Mouse (Mus musculus) cerebellum, adult 9-11 months (tissue): Measurements from ENCODE around the gene Prox1.

ENCODE experiments used
- DNase-seq: peaks from one replicate; pipeline ENCODE4 v3.0.0; 2022

Gene Prox1

DNA sequence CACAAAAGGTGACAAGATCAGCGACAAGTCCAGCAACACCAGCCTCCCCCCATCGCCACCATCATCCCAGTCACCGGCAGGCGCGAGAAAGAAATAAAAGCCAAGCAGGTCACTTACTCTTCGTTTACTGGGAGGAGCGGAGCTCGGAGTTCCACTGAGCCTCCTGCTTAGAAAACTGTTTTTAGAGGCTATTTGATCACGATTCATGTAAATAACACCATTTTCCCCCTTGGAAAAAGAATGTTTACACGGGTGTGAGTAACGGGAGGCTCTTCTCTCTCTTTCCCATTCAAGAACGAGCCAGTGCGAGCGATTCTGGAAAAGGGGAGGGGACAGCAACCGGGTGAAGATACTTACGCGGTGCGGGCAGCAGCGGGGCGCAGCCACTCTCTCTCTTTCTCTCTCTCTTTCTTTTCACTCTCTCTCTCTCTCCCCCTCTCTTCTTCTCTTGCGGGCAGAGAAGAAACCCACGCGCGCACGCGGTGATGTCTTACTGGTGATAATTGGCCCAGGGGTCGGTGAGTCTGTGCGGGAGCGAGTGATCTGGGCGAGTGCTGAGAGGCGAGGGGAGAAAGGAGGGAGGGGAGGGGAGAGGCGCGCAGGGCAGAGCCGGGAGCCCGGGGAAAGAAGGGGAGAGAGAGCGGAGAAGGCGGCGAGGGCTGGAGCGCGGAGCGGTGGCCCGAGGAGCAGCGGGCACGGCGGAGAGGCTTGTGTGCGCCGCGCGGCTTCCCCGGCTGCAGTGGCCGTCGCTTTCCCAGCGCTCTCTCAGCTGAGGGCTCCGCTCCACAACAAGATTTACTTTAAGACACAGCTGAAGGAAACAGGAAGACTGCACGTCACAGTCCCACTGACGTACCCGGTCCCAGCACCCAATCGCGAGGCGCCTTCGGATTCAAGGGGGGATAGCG lies at the start of gene Prox1:
TSS of gene Prox1 (minus strand) at position 804 of the 908 bp plus-strand sequence.
- DNase-seq: peak; percentile 89

DNA sequence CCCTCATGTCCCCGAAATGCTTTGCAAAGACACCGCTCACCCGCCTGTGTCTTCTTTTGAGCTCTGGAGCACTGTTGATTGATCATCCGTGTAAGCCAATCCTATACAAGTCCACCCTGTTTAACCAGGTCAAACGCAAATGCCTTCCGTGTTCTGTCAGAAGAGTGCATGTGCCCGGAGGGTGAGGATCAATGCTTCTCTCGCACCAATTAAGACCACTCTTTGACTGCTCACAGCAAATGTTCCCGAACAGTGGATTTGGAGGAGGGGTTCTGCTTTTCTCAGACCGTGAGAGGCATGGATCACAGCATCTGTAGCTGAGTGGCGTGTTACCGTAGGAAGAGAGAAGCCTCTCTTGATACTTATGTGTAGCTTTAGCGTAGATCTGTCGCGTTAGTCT lies 46.1 kb upstream of the Prox1 start:
- no peak for DNase-seq

DNA sequence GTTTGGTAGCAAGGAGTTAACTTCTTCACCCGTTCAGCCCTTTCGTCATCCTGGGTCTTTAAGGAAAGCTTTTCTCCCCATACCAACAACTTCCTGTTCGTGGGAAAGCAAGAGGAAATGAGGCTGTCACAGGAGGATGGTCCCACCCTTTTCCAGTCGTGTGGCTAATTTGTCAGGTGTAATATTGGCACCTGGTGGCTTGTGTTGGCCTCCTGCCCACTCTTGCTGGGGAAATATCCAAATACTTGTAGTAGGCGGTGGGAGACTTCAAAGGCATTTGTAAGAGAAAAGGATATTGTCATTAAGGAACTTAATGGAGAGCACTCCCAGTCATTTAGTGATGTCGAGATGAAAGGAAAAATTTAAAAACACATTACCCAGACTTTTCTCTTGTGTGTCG lies 44.1 kb upstream of the Prox1 start:
- DNase-seq: no peak

- no peak for DNase-seq
Observed at GRCm38 (mm10) chr1:190213175-190213574, 42.7 kb upstream of the Prox1 start.

DNA sequence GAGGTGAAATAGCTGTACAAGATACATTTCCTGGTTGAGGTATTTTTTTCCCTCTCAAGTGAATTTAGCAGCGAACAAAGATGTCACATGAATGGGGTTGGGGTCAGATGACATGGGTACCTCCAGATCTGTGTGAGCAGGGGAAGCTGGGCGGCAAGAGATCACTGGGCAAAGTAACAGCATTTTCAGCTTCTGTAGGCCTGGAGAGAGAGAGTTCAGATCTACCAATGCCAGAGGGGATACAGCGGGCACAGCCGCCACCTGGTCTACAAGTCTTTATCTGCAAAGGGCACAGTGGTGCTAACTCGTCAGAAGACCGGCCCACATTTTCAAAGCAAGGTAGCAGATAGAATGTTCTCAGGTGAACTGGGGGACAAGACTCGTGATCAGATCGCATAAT lies 36.7 kb upstream of the Prox1 start:
- DNase-seq: no peak

- DNase-seq: no peak
Observed at GRCm38 (mm10) chr1:190205691-190206090, 35.2 kb upstream of the Prox1 start.

DNA sequence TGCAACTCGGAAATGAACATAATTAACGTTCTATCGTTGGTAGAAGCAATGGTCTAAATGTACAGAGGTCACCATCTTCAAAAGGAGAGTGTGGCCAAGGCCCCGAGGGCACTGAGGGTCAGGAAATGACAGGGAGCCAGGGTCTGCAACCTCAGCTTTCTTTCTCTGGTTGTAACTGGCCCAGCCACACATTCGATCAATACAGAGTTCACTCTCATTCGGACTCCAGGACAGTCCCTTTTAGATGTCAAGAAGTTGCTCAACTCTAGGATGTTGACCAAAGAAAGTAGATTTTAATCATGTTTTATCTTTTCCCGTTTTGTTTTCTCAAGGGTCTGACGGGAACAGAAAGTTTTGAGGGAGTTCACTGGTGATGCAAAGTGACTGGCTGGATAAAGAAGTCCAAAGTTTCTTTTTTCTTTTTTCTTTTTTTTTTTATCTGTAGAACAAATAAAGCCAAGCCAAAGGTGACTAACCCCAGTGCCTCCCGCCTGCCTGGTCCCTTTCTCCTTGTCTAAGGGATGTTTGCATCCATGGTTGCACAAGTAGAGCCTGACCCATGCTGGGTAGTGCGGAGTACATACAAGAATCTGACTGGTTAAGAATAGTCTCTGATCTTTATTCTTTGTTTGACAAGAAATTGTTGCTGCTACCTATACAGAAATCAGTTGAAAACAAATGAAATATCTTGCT lies 34.0 kb upstream of the Prox1 start:
- DNase-seq: no peak

- no peak for DNase-seq
Observed at GRCm38 (mm10) chr1:190201696-190202095, 31.2 kb upstream of the Prox1 start.

DNA sequence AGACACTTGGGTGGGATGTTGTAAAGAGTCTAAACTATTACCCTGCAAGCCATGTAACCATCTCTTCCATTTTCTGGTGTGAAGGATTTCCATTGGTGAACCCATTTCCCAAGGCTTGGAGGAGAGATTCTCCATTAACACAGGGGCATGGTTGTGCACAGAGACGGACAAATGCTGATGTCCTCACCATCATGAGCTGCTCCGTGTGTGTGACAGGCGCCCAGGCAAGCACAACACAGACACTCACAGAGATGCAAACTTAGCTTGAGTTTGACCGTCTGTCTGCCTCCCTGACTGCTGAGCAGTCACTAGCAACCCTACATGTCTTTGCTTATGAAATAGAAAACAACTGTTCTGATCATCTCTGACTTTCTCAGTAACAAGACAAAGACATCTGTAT lies 30.5 kb upstream of the Prox1 start:
- DNase-seq: no peak

DNA sequence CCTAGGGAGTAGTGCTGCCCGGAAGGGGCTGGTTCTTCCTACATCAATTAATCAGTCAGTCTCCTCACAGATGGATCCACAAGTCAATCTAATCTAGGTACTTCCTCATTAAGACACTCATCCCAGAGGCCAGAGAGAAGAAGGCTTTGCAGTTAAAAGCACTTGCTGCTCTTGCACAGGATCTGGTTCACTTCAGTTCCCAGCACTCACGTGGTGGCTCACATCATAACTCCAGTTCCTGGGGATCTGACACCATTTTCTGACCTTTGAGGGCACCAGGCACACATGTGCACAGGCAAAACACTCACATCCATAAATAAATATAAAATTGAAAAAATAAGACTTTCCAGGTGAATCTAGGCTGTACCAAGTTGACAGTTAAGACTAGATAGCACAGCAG lies 27.7 kb upstream of the Prox1 start:
- DNase-seq: no peak

- no peak for DNase-seq
Observed at GRCm38 (mm10) chr1:190192011-190192410, 21.5 kb upstream of the Prox1 start.

DNA sequence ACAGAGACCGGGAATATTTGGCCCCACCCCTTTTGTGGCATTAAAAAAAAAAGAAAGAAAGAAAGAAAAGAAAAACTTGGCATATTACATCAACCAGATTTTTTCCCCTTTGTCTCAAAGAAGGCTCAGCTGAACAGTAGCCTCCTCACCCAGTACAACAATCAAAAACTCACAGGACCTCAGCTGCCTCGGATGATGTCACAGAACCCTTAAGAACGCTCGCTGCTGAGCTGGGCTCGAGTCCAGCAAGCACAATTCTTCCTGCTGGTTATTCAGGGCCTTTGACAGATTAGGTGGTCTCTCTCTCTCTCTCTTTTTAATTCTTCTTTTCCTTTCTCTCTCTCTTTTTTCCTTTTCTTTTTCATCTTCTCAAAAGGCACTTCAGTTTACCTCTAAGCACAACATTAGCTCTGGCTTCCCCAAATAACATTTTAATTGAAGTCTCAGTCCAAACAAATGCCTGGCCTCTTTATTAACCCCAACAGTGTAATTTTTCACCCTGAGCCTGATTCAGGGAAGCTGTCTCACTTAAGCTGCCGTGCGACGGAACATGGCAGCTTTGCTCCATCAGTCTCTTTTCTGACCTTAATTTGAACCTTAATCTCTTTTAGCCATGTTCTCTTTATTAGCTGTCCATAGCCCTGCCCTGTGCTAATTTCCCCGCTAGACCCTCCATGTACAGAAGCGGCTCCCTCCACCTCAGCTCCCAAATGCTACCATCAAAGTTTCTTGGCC lies 19.9 kb upstream of the Prox1 start:
- no peak for DNase-seq

DNA sequence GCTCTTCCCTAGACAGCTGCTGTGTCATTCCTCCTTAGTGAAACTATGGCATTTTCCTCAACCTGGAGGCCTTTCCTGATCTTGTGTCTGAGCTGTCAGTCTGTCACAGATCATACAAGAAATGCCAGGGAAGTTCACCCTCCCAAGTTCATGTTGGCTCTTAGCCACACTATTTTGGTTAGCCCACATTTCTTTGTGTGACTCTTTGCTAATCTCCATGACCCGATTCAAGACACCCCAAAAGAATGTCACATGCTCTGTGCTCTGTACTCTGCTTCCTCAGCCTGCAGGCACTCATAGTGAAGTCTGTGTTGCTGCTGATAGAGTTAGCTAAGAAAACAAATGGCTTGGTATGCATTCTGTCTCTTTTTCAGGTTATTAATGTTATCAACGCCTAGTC lies 18.6 kb upstream of the Prox1 start:
- DNase-seq: no peak

- DNase-seq: no peak
Observed at GRCm38 (mm10) chr1:190186336-190186735, 15.8 kb upstream of the Prox1 start.

GRCm38 (mm10) chr1:190185284-190185683 lies 14.8 kb upstream of the Prox1 start:
- DNase-seq: no peak

DNA sequence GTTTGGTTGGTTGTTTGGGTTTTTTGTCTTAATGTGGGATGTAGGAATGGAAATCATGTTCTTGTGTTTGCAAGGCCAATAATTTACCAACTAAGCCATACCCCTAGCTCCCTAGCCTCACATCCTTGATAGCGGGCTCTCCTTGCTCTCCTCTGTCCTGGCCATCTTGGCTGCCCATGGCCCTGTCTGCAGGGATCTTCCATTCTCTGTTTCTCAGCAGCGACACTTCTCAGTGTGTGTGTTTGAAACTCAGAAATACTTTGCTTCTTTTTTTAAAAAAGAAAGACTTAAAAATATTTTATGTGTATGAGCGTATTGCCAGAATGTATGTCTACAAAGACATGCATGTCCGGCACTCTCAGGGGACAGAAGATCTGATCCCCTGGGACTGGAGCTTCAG lies 13.1 kb upstream of the Prox1 start:
- DNase-seq: no peak

DNA sequence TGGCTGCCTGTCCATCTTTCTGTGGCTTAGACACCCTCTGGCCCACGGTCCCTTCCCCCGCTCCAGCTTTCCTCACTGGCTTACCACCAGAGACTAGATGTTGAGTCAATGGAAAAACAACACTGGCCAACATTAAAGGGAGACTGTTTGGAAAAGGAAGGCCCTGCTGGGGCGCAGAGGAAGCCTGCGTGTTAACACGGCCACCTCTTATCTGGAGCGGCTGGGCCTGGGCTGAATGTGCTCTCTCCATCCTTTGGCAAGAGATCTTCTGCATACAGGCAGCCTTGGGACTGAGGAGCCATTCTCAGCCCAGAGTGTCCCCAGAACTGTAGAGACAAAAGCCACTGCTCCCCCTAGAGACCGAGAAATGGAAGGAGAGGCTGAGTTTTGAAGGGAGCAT lies 11.3 kb upstream of the Prox1 start:
- DNase-seq: no peak

DNA sequence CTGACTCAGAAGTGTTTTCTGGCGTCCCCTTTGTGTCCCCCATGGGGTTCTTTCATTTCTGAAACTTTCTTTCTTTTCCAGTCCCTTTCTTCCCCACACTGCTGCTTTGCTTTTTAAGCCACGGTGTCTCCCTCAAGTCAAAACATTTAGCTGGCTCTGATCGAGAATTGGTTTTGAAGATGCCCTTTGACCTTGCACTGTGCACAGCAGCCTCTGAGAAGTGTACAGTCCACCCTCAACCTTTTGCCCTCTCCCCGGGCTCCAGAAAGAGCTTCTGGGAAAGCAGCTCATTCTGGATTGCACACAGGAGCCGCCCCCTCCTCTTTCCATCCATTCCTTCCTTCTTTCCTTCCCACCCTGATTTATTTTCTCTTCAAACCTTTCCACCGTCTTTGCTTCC lies 10.3 kb upstream of the Prox1 start:
- no peak for DNase-seq

- peak; percentile 64 for DNase-seq
Observed at GRCm38 (mm10) chr1:190176961-190177360, 6.4 kb upstream of the Prox1 start.

- peak; percentile 83 for DNase-seq
Observed at GRCm38 (mm10) chr1:190174671-190175661, 4.5 kb upstream of the Prox1 start.

- DNase-seq: peak; percentile 89
Observed at GRCm38 (mm10) chr1:190174231-190174630, 3.7 kb upstream of the Prox1 start.

DNA sequence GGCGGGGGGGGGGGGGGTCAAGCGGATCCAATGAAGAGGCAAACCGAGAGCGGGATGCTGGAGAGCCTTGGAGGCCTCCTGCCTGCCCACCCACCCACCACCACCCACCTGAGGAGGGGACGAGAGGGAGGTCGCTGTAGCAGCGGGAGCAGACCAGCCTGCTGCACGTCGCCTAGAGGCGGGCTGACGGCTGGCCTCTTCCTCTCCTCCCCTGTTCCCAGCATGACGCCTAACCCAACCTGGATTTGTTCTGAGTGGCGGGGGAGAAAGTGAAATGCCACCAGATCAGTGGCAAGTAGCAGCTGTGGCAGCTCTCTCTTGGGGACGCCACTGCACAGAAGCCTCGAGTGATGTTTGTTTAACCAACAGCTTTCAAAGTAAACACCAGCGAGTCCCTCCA lies 3.1 kb upstream of the Prox1 start:
- DNase-seq: peak; percentile 63
